Mouse (Mus musculus) induced T-regulatory cell, adult 2 months (primary cell): ENCODE results near the gene Chrna4.

Experiments used
- DNase-seq: peaks from one replicate; pipeline ENCODE4 v3.0.0-alpha.2; 2012; ENCODE audit warnings: low read depth

Gene Chrna4

GRCm38 (mm10) chr2:181038644-181039355, 4.5 kb downstream of the Chrna4 start:
- DNase-seq = no peak

GRCm38 (mm10) chr2:181036561-181036960, 6.8 kb downstream of the Chrna4 start:
- DNase-seq = no peak

GRCm38 (mm10) chr2:181035186-181035585, 8.2 kb downstream of the Chrna4 start:
- DNase-seq = no peak

- no peak for DNase-seq
These were observed 10.0 kb downstream of the Chrna4 start for GRCm38 (mm10) chr2:181033310-181033709.

GRCm38 (mm10) chr2:181032407-181032806, 10.9 kb downstream of the Chrna4 start:
- no peak for DNase-seq

- DNase-seq = no peak
These were observed 11.9 kb downstream of the Chrna4 start for GRCm38 (mm10) chr2:181031406-181031934.

GRCm38 (mm10) chr2:181008339-181008738, 35.0 kb downstream of the Chrna4 start:
- DNase-seq = no peak

GRCm38 (mm10) chr2:181007054-181007453, 36.3 kb downstream of the Chrna4 start:
- no peak for DNase-seq

- DNase-seq = no peak
These were observed 46.4 kb downstream of the Chrna4 start for GRCm38 (mm10) chr2:180996905-180997304.

- peak; percentile 52 for DNase-seq
These were observed 46.9 kb downstream of the Chrna4 start for GRCm38 (mm10) chr2:180996436-180996835.

GRCm38 (mm10) chr2:180995457-180995856, 47.9 kb downstream of the Chrna4 start:
- DNase-seq = no peak

GRCm38 (mm10) chr2:180994360-180994759, 49.0 kb downstream of the Chrna4 start:
- no peak for DNase-seq

- DNase-seq = no peak
These were observed 53.0 kb downstream of the Chrna4 start for GRCm38 (mm10) chr2:180990347-180990746.

- DNase-seq = no peak
These were observed 54.4 kb downstream of the Chrna4 start for GRCm38 (mm10) chr2:180988948-180989347.

GRCm38 (mm10) chr2:180988347-180988913, 54.9 kb downstream of the Chrna4 start:
- no peak for DNase-seq

- DNase-seq = no peak
These were observed 55.8 kb downstream of the Chrna4 start for GRCm38 (mm10) chr2:180987432-180988030.

- no peak for DNase-seq
These were observed 56.3 kb downstream of the Chrna4 start for GRCm38 (mm10) chr2:180987001-180987400.

- no peak for DNase-seq
These were observed 56.9 kb downstream of the Chrna4 start, which contains the start of gene Col20a1 for GRCm38 (mm10) chr2:180986449-180986848. Gene Col20a1 (plus strand): TSS chr2:180986535.

GRCm38 (mm10) chr2:180985635-180986034, 57.7 kb downstream of the Chrna4 start:
- DNase-seq = no peak

- DNase-seq = no peak
These were observed 62.2 kb downstream of the Chrna4 start for GRCm38 (mm10) chr2:180981133-180981532.
